Mouse (Mus musculus) adrenal gland, adult 18-20 months (tissue): ENCODE results near the gene Ppp1r1c. TPM values are rescaled to one million over a fixed set of nuclear protein-coding genes. Genes with fewer than 3 reads are reported as not detected.

Experiments
- DNase-seq, 2 experiments: peaks; one replicate each; pipeline ENCODE4 v3.0.0; 2021 to 2022; ENCODE audit warnings: low spot score in 2 of 2
- long read RNA-seq, 2 experiments: library from polyadenylated mRNA; stranded (forward); transcript quantifications; one replicate each; pipeline ENCODE4 v2.0.0; 2021
- total RNA-seq, 2 experiments: library from RNA; stranded (reverse); gene quantifications; 1 replicate in 1 of 2; 2 replicates in 1 of 2; pipeline ENCODE4 v1.2.3; 2021

Ppp1r1c gene
- total RNA-seq: not detected
- long read RNA-seq, experiment 1: 0 reads
- long read RNA-seq, experiment 2: 0 reads

GRCm38 (mm10) chr2:79707575-79707974 lies at the start of gene Ppp1r1c:
Gene Ppp1r1c, plus strand, starts transcription at chr2:79707780.
- DNase-seq: no peak

GRCm38 (mm10) chr2:79660417-79661185 lies 47.0 kb upstream of the Ppp1r1c start:
- no peak for DNase-seq

GRCm38 (mm10) chr2:79661486-79662104 lies 46.0 kb upstream of the Ppp1r1c start:
- DNase-seq: no peak

- DNase-seq: no peak
These were observed 42.9 kb upstream of the Ppp1r1c start for GRCm38 (mm10) chr2:79664532-79665286.

- no peak for DNase-seq
These were observed 42.1 kb upstream of the Ppp1r1c start for GRCm38 (mm10) chr2:79665492-79665891.

GRCm38 (mm10) chr2:79675266-79675665 lies 32.3 kb upstream of the Ppp1r1c start:
- no peak for DNase-seq

- no peak for DNase-seq
These were observed 29.8 kb upstream of the Ppp1r1c start for GRCm38 (mm10) chr2:79677663-79678257.

GRCm38 (mm10) chr2:79681672-79682071 lies 25.9 kb upstream of the Ppp1r1c start:
- no peak for DNase-seq

- DNase-seq: no peak
These were observed 24.3 kb upstream of the Ppp1r1c start for GRCm38 (mm10) chr2:79683258-79683657.

GRCm38 (mm10) chr2:79690838-79691237 lies 16.7 kb upstream of the Ppp1r1c start:
- DNase-seq: no peak

GRCm38 (mm10) chr2:79695190-79695589 lies 12.4 kb upstream of the Ppp1r1c start:
- DNase-seq: no peak

- no peak for DNase-seq
These were observed 11.6 kb upstream of the Ppp1r1c start for GRCm38 (mm10) chr2:79695939-79696338.

GRCm38 (mm10) chr2:79696478-79697230 lies 10.9 kb upstream of the Ppp1r1c start:
- DNase-seq: no peak

- DNase-seq: no peak
These were observed 9.4 kb upstream of the Ppp1r1c start for GRCm38 (mm10) chr2:79698166-79698565.

GRCm38 (mm10) chr2:79704773-79705172 lies 2.8 kb upstream of the Ppp1r1c start:
- DNase-seq: no peak

GRCm38 (mm10) chr2:79713662-79714091 lies 6.1 kb downstream of the Ppp1r1c start:
- no peak for DNase-seq

- no peak for DNase-seq
These were observed 7.2 kb downstream of the Ppp1r1c start for GRCm38 (mm10) chr2:79714745-79715144.

GRCm38 (mm10) chr2:79715925-79716324 lies 8.3 kb downstream of the Ppp1r1c start:
- no peak for DNase-seq

GRCm38 (mm10) chr2:79717846-79718245 lies 10.3 kb downstream of the Ppp1r1c start:
- DNase-seq: no peak

- no peak for DNase-seq
These were observed 14.8 kb downstream of the Ppp1r1c start for GRCm38 (mm10) chr2:79722415-79722814.

GRCm38 (mm10) chr2:79738958-79739357 lies 31.4 kb downstream of the Ppp1r1c start:
- peak in 1 of 2 experiments; percentile 4 for DNase-seq
